In the genomic region with DNA sequence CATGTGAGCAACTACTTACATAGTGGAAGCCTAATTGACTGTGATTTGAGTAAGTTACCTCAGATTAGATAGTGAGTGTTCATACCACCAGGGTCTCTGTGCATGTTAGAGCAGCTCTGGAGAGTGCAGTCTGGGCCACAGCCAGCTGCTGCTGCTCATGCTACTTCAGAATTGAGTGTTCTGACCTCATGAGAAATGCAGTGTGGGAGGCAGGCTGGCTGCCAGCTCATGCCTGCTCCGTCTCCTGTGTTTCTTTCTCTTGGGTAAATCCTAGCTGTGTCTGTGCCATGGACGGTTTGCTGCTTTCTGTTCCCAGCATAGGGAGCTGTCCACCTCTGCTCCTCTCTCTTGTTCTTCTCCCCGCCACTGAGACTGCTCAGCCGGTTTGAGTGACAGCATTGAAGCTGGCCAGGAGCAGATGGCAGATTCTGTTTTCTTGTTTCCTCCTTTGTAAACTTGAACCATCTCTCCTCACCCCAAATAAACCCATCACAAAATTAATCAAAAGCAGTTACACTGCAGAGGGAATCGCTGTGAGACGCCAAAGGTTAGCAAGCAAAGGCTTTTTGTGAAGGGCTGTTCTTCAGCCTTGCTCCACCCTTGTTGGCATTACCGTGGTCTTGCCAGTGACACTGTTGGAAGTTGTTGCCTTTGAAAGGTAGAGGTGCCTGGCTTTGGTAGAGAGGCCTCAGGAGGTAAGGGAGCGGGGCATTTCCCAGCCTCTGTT, we compare ENCODE assay signal across 8 mouse cellular contexts. TPM values are rescaled to one million over a fixed set of nuclear protein-coding genes. Genes with fewer than 3 reads are reported as not detected.
DNase-seq lines count a peak whose midpoint lies in the region; ATAC-seq and TF ChIP-seq lines count a peak whose summit lies in the region.

No protein-coding gene starts in this region.

- no peak overlapping the region for H3K4me3 ChIP-seq in intestine, embryonic 16.5 days (ENCODE audit: low read length)
- H3K4me3 ChIP-seq in limb, embryonic 14.5 days (replicated peaks; ENCODE audit: low read length): no peak overlapping the region
- peak overlapping the region; percentile 7 for H3K4me3 ChIP-seq in myocyte

- no peak overlapping the region; the same call in 1 of the 2 replicates for H3K4me2 ChIP-seq in intestine, embryonic 16.5 days (ENCODE audit: low read depth, low read length)
- no peak overlapping the region for H3K4me2 ChIP-seq in limb, embryonic 14.5 days (replicated peaks; ENCODE audit: low read depth, low read length, severe bottlenecking)
- H3K4me2 ChIP-seq in myocyte (ENCODE audit: low read depth): peak overlapping the region; percentile 92

- 33% methylated on average over 8 of the region's 8 CpGs for WGBS in intestine, embryonic 16.5 days
- WGBS in limb, embryonic 14.5 days: 41% methylated on average over 8 of the region's 8 CpGs

- no peaks in the 10 kb centered on the region for H3K36me3 ChIP-seq in intestine, embryonic 16.5 days (ENCODE audit: control insufficient read depth, insufficient read depth, low read length)
- H3K36me3 ChIP-seq in limb, embryonic 14.5 days (ENCODE audit: control insufficient read depth, insufficient read depth, low read length): peaks cover 3% of the 10 kb centered on the region; the same call in 1 of the 2 replicates
- H3K36me3 ChIP-seq in myocyte (ENCODE audit: control insufficient read depth, insufficient read depth): no peaks in the 10 kb centered on the region

- ATAC-seq in intestine, embryonic 16.5 days: peak; percentile 78
- no peak for ATAC-seq in limb, embryonic 14.5 days (ENCODE audit: low FRiP score, low read depth)

- H3K79me2 ChIP-seq in myocyte (ENCODE audit: control insufficient read depth, insufficient read depth): peaks cover 88% of the 10 kb centered on the region

- no peak overlapping the region for H3ac ChIP-seq in myocyte (ENCODE audit: control insufficient read depth, insufficient read length)

- peaks cover 28% of the 10 kb centered on the region for H3K4me1 ChIP-seq in intestine, embryonic 16.5 days (ENCODE audit: control insufficient read depth, insufficient read depth, low read length)
- peaks cover 54% of the 10 kb centered on the region for H3K4me1 ChIP-seq in limb, embryonic 14.5 days (ENCODE audit: control insufficient read depth, insufficient read depth, low read length)

- no peak for TF ChIP-seq POLR2A in limb, embryonic 14.5 days (IDR thresholded peaks at IDR 0.05; ENCODE audit: borderline replicate concordance, extremely low read depth, insufficient read depth, insufficient read length)
- no peak for TF ChIP-seq POLR2A in myocyte (IDR thresholded peaks at IDR 0.05; ENCODE audit: insufficient read length, low read depth)

- H3K27me3 ChIP-seq in intestine, embryonic 16.5 days (replicated peaks; ENCODE audit: control insufficient read depth, insufficient read depth, low read length): no peaks in the 10 kb centered on the region
- no peaks in the 10 kb centered on the region for H3K27me3 ChIP-seq in limb, embryonic 14.5 days (ENCODE audit: control insufficient read depth, insufficient read depth, low read length)
- no peaks in the 10 kb centered on the region for H3K27me3 ChIP-seq in myocyte (ENCODE audit: control insufficient read depth, insufficient read depth, insufficient read length)

- no peaks in the 10 kb centered on the region for H3K9me3 ChIP-seq in intestine, embryonic 16.5 days (ENCODE audit: control insufficient read depth, low read length)
- no peaks in the 10 kb centered on the region for H3K9me3 ChIP-seq in limb, embryonic 14.5 days (ENCODE audit: control insufficient read depth, low read length)

- DNase-seq in urinary bladder, postnatal 14 days (ENCODE audit: low spot score): peak; percentile 71
- no peak for DNase-seq in urinary bladder, adult 18-20 months (ENCODE audit: low spot score in 2 of 2)
- peak; percentile 56 to 67 for DNase-seq in cerebellum, postnatal 14 days
- DNase-seq in heart, adult 11 months: peak; percentile 98
- DNase-seq in limb, embryonic 14.5 days (ENCODE audit: low spot score): peak; percentile 70
- DNase-seq in thymus, postnatal 25 days: peak; percentile 40

- H3K27ac ChIP-seq in intestine, embryonic 16.5 days (ENCODE audit: low read length): peak overlapping the region; percentile 31
- peak overlapping the region; percentile 46; the same call in 1 of the 2 replicates for H3K27ac ChIP-seq in limb, embryonic 14.5 days (replicated peaks; ENCODE audit: low read depth, low read length)

- no peak overlapping the region for H3K9ac ChIP-seq in intestine, embryonic 16.5 days (ENCODE audit: low read depth, low read length)
- no peak overlapping the region for H3K9ac ChIP-seq in limb, embryonic 14.5 days (ENCODE audit: low read depth, low read length, severe bottlenecking)

TF ChIP-seq in myocyte, 11 proteins besides CTCF, POLR2A, EP300 and RAD21:
- TF ChIP-seq TCF12 (IDR thresholded peaks at IDR 0.05; ENCODE audit: insufficient read depth, poor library complexity, severe bottlenecking) (no peak), MYOG (IDR thresholded peaks at IDR 0.05; ENCODE audit: control insufficient read depth in 1 of 3, insufficient read depth in 1 of 3, insufficient read length in 2 of 3, low read depth in 2 of 3) (peak in 1 of 3 experiments; percentile 48), REST (IDR thresholded peaks at IDR 0.05; ENCODE audit: insufficient read depth, insufficient read length) (peak; percentile 41), TCF3 (IDR thresholded peaks at IDR 0.05; ENCODE audit: insufficient read length, low read depth) (no peak), MYOD1 (IDR thresholded peaks at IDR 0.05; ENCODE audit: control insufficient read depth in 1 of 3, insufficient read length in 2 of 3, low read depth in 2 of 3) (peak in 1 of 3 experiments; percentile 35), CEBPB (IDR thresholded peaks at IDR 0.05; ENCODE audit: insufficient read depth, poor library complexity, severe bottlenecking) (no peak), SRF (IDR thresholded peaks at IDR 0.05; ENCODE audit: control insufficient read depth, insufficient read length, low read depth) (no peak)
TF ChIP-seq in myocyte: peak in this region for 3.

RNA-seq across cellular contexts. Expression of gene Ptpn1, which starts 10.5 kb away (rescaled TPM):
- 37.7 and 45.5 TPM in 2 replicates for polyA plus RNA-seq in intestine, embryonic 16.5 days (2015; fragmentation: Nextera tagmentation; extraction: Ambion mirVana)
- polyA plus RNA-seq in limb, embryonic 14.5 days (2012; rRNA removed): 27.3 and 31.1 TPM in 2 replicates
- polyA plus RNA-seq in limb, embryonic 14.5 days (2014; fragmentation: Nextera tagmentation; extraction: Ambion mirVana): 41.5 and 49.0 TPM in 2 replicates
- 45.0 TPM for polyA plus RNA-seq in myocyte (2012; fragmentation: generic; extraction: Trizol)

Comparison
In these comparisons a context has a peak if more than half of its experiments do, and no peak if none do; other contexts are left out.
1. DNase-seq: peak in urinary bladder, postnatal 14 days (single experiment), cerebellum, postnatal 14 days (2 of 2), heart, adult 11 months (single experiment), limb, embryonic 14.5 days (single experiment) and thymus, postnatal 25 days (single experiment); none in urinary bladder, adult 18-20 months (0 of 2).